Mouse (Mus musculus): ENCODE results near the gene Mogat2. TPM values are rescaled to one million over a fixed set of nuclear protein-coding genes. Genes with fewer than 3 reads are reported as not detected.

Gene Mogat2
- polyA plus RNA-seq (2017; shearing (Covaris generic)): not detected

GRCm38 (mm10) chr7:99238417-99238816, at the start of gene Mogat2:
Gene Mogat2 (minus strand): TSS chr7:99238619.

GRCm38 (mm10) chr7:99267251-99267896, 29.0 kb upstream of the Mogat2 start, which contains the start of gene Map6:
Gene Map6 (plus strand): TSS chr7:99267447.

GRCm38 (mm10) chr7:99182432-99183172, 55.8 kb downstream of the Mogat2 start, which contains the start of gene Dgat2:
Gene Dgat2 (minus strand): TSS chr7:99182719.

Other genes with a start within 250 kb of the Mogat2 start
- 21.3 TPM for gene Uvrag, start 97.5 kb downstream of the Mogat2 start, polyA plus RNA-seq (2017; shearing (Covaris generic))
- 8.7 TPM for gene Dgat2, start 55.9 kb downstream of the Mogat2 start, polyA plus RNA-seq (2017; shearing (Covaris generic))
- gene Map6, start 28.8 kb upstream of the Mogat2 start, polyA plus RNA-seq (2017; shearing (Covaris generic)): 18.7 TPM
- gene Serpinh1, start 114.6 kb upstream of the Mogat2 start, polyA plus RNA-seq (2017; shearing (Covaris generic)): not detected
- 41.5 TPM for gene Gdpd5, start 142.8 kb upstream of the Mogat2 start, polyA plus RNA-seq (2017; shearing (Covaris generic))
- gene Klhl35, start 227.4 kb upstream of the Mogat2 start, polyA plus RNA-seq (2017; shearing (Covaris generic)): not detected
- gene Rps3, start 245.1 kb upstream of the Mogat2 start, polyA plus RNA-seq (2017; shearing (Covaris generic)): 1,281 TPM